8 mouse cellular contexts compared by ENCODE assay signal in the genomic region with DNA sequence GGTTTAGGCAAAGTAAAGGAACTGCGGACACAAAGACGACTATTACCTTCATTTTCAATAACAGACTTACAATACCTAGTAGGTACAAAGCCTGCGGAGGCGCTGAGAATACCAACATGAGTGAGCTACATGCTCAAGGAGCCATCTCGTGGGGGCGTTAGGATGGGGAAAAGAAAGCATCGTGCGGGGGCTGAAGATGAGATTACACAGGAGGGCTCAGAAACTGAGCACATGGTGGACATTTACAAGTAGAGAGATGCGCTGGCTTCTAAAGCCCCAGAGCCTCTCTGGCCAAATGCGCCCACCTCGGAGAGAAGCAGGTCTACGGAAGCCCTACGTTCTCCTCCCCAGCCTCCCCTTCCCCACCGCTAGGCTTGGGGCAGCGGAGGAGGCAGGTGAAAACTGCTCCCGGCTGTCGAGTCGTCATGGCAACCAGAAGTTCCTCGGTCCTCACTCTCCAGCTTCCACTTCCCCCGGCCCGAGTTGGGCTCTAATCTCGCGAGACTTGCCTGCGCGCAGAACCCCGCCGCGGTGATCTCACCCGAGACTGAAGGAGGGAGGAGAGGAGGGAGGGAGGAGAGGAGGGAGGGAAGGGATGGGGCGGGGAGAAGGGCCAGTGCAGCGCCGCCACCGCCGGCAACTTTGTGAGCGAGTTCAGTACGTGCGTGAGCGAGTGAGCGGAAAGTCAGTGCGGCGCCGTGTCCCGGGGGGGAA. TPM values are rescaled to one million over a fixed set of nuclear protein-coding genes. Genes with fewer than 3 reads are reported as not detected.
DNase-seq lines count a peak whose midpoint lies in the region; ATAC-seq and TF ChIP-seq lines count a peak whose summit lies in the region.

Gene Sipa1l1, plus strand, starts transcription at position 501 of the 714 bp plus-strand sequence.

- DNase-seq in ES-CJ7 (ENCODE audit: low read depth, low spot score), result peak; percentile 98
- DNase-seq in cerebellum, adult 11 months, result peak; percentile 92
- DNase-seq in heart, postnatal 25 days (ENCODE audit: low spot score), result peak; percentile 91
- DNase-seq in layer of hippocampus, adult 18-20 months (ENCODE audit: low spot score in 2 of 2), result peak; percentile 96
- DNase-seq in lung, adult 2 months, result peak; percentile 88
- peak; percentile 97 to 98 for DNase-seq in thymus, adult 18-20 months

- peaks cover 39% of the 10 kb centered on the region for H3K4me1 ChIP-seq in forebrain, embryonic 15.5 days
- peaks cover 13% of the 10 kb centered on the region for H3K4me1 ChIP-seq in lung, adult 2 months (ENCODE audit: control insufficient read depth, insufficient read depth, low read length)

- H3K4me3 ChIP-seq in forebrain, embryonic 15.5 days, result peak within 1 kb of the TSS; percentile 86
- peak within 1 kb of the TSS; percentile 94 for H3K4me3 ChIP-seq in lung, adult 2 months (replicated peaks; ENCODE audit: extremely low read depth, low read depth, low read length)

- peak; percentile 93 for ATAC-seq in forebrain, embryonic 15.5 days (replicated peaks)
- peak; percentile 90 for ATAC-seq in neutrophil, adult 5-6 weeks (ENCODE audit: extremely low read depth, insufficient number of reproducible peaks, low FRiP score, poor library complexity, severe bottlenecking)

- peak within 1 kb of the TSS; percentile 92 for H3K4me2 ChIP-seq in forebrain, embryonic 15.5 days (replicated peaks)

- no peaks in the 10 kb centered on the region for H3K36me3 ChIP-seq in forebrain, embryonic 15.5 days

- H3K27ac ChIP-seq in forebrain, embryonic 15.5 days (replicated peaks), result peak within 1 kb of the TSS; percentile 96

- intact Hi-C loops in heart, postnatal 25 days (cut with DNase I), result loop anchor here (2.0 to 5.0 kb wide), 2 partner anchors 46 to 103 kb away; no protein-coding TSS in a partner anchor

- no peaks in the 10 kb centered on the region for H3K9me3 ChIP-seq in forebrain, embryonic 15.5 days

- no peak for TF ChIP-seq CTCF in lung, adult 2 months (IDR thresholded peaks at IDR 0.05; ENCODE audit: insufficient read depth, low read length)

- H3K27me3 ChIP-seq in forebrain, embryonic 15.5 days, result no peaks in the 10 kb centered on the region

- peak within 1 kb of the TSS; percentile 94 for H3K9ac ChIP-seq in forebrain, embryonic 15.5 days (replicated peaks)

- under 1% methylated on average over 39 of the region's 43 CpGs for WGBS in forebrain, embryonic 15.5 days
- WGBS in lung, adult 2 months, result 1% methylated on average over 35 of the region's 43 CpGs

- peak; percentile 72; the same call in 1 of the 2 replicates for TF ChIP-seq POLR2A in lung, adult 2 months (IDR thresholded peaks at IDR 0.05; ENCODE audit: borderline replicate concordance, extremely low read depth, low read depth, low read length)

RNA-seq across cellular contexts. Expression of gene Sipa1l1, which starts in this region (rescaled TPM):
- 24.1 and 25.6 TPM in 2 replicates for polyA plus RNA-seq in forebrain, embryonic 15.5 days (2015; fragmentation: Nextera tagmentation; extraction: Ambion mirVana)
- 10 to 100 TPM in 1 of 2 experiments, 1 to 10 TPM in 1; 8.7 to 10.3 TPM for total RNA-seq in heart, postnatal 25 days (2021)
- 100 to 1,000 TPM; 231 to 242 TPM for total RNA-seq in layer of hippocampus, adult 18-20 months (2021)
- polyA plus RNA-seq in lung, adult 2 months (2012; rRNA removed), result 25.3 and 26.9 TPM in 2 replicates
- total RNA-seq in neutrophil, adult 5-6 weeks (2017), result 63.7 and 69.6 TPM in 2 replicates

Comparison
In these comparisons a context has a peak if more than half of its experiments do, and no peak if none do; other contexts are left out.
1. Peak in every context shown above with its lines: DNase-seq, ATAC-seq, H3K4me3 ChIP-seq and H3K27ac ChIP-seq.